Mouse (Mus musculus): ENCODE measurements at regions not wholly inside any gene's neighbourhood (a gene's known extent, or its start where the extent isn't known, plus 50 kb on each side); places are given as distances from the start of the nearest gene placed in this dataset.
A peak's percentile ranks its signal among the peaks of the same experiment; 100 is the strongest.

GRCm38 (mm10) chr13:102487416-102488097, 205.8 kb upstream of the Cd180 start:
- DNase-seq (ENCODE audit: inconsistent age in 2 of 2, low spot score in 1 of 2), result no peak

- no peak for DNase-seq (ENCODE audit: inconsistent age in 2 of 2, low spot score in 1 of 2)
These were observed 202.0 kb upstream of the Cd180 start for GRCm38 (mm10) chr13:102491370-102491769.

GRCm38 (mm10) chr13:102504157-102504947, 189.0 kb upstream of the Cd180 start:
- no peak for DNase-seq (ENCODE audit: inconsistent age in 2 of 2, low spot score in 1 of 2)

- peak in 1 of 2 experiments; percentile 25 for DNase-seq (ENCODE audit: inconsistent age in 2 of 2, low spot score in 1 of 2)
These were observed 186.1 kb upstream of the Cd180 start for GRCm38 (mm10) chr13:102507226-102507625.

GRCm38 (mm10) chr13:102507916-102508315, 185.4 kb upstream of the Cd180 start:
- DNase-seq (ENCODE audit: inconsistent age in 2 of 2, low spot score in 1 of 2), result no peak

- no peak for DNase-seq (ENCODE audit: inconsistent age in 2 of 2, low spot score in 1 of 2)
These were observed 182.6 kb upstream of the Cd180 start for GRCm38 (mm10) chr13:102510733-102511279.

GRCm38 (mm10) chr13:102518169-102518882, 175.0 kb upstream of the Cd180 start:
- no peak for DNase-seq (ENCODE audit: inconsistent age in 2 of 2, low spot score in 1 of 2)

- DNase-seq (ENCODE audit: inconsistent age in 2 of 2, low spot score in 1 of 2), result no peak
These were observed 171.9 kb upstream of the Cd180 start for GRCm38 (mm10) chr13:102521427-102521826.

- no peak for DNase-seq (ENCODE audit: inconsistent age in 2 of 2, low spot score in 1 of 2)
These were observed 171.3 kb upstream of the Cd180 start for GRCm38 (mm10) chr13:102522080-102522479.

- no peak for DNase-seq (ENCODE audit: inconsistent age in 2 of 2, low spot score in 1 of 2)
These were observed 166.7 kb upstream of the Cd180 start for GRCm38 (mm10) chr13:102526621-102527140.

GRCm38 (mm10) chr13:102533784-102534183, 159.6 kb upstream of the Cd180 start:
- peak in 1 of 2 experiments; percentile 28 for DNase-seq (ENCODE audit: inconsistent age in 2 of 2, low spot score in 1 of 2)

- DNase-seq (ENCODE audit: inconsistent age in 2 of 2, low spot score in 1 of 2), result peak; percentile 7 to 40
These were observed 155.7 kb upstream of the Cd180 start for GRCm38 (mm10) chr13:102537424-102538242.

GRCm38 (mm10) chr13:102540436-102540835, 152.9 kb upstream of the Cd180 start:
- DNase-seq (ENCODE audit: inconsistent age in 2 of 2, low spot score in 1 of 2), result no peak

- no peak for DNase-seq (ENCODE audit: inconsistent age in 2 of 2, low spot score in 1 of 2)
These were observed 148.8 kb upstream of the Cd180 start for GRCm38 (mm10) chr13:102544359-102545165.

- peak; percentile 24 to 44 for DNase-seq (ENCODE audit: inconsistent age in 2 of 2, low spot score in 1 of 2)
These were observed 147.3 kb upstream of the Cd180 start for GRCm38 (mm10) chr13:102545845-102546615.

GRCm38 (mm10) chr13:102548252-102548651, 145.1 kb upstream of the Cd180 start:
- no peak for DNase-seq (ENCODE audit: inconsistent age in 2 of 2, low spot score in 1 of 2)

GRCm38 (mm10) chr13:102566846-102567572, 126.3 kb upstream of the Cd180 start:
- no peak for DNase-seq (ENCODE audit: inconsistent age in 2 of 2, low spot score in 1 of 2)

- DNase-seq (ENCODE audit: inconsistent age in 2 of 2, low spot score in 1 of 2), result no peak
These were observed 123.8 kb upstream of the Cd180 start for GRCm38 (mm10) chr13:102569580-102569979.
